Mouse (Mus musculus) urinary bladder, adult 2 months (tissue): ENCODE measurements around the gene Ern1. TPM values are rescaled to one million over a fixed set of nuclear protein-coding genes. Genes with fewer than 3 reads are reported as not detected.
A peak's percentile ranks its signal among the peaks of the same experiment; 100 is the strongest.
"Not testable (repeated sequence)": the region's sequence is repeated elsewhere in the genome, so short reads cannot be mapped to it uniquely, and the experiment has no call there.

Source experiments
- DNase-seq: peaks from one replicate; pipeline ENCODE4 v3.0.0; 2022; ENCODE audit warnings: low spot score
- polyA plus RNA-seq: library from polyadenylated mRNA; depleted of rRNA; stranded (reverse); fragments of >200 nt; gene quantifications from 2 replicates; pipeline ENCODE4 v1.2.3, GENCODE M21; 2012

Ern1 gene
- polyA plus RNA-seq, 1 experiment: 12.0 TPM

DNA sequence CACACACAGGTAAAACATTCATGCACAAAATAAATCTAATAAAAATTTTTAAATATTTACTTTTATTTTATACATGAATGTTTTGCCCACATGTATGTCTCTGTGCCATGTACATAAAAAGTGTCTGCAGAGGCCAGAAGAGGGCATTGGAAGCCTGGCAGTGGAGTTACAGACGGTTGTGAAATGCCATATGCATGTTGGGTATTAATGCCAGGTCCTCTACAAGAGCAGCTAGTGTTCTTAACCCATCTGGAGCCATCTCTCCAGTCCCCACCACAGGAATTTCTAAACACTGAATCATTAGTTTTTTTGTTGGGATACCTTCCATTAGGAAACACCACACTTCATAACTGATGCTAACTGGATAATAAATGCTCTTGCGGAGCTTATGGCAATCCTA, 50.1 kb downstream of the Ern1 start:
- no peak for DNase-seq

- DNase-seq: no peak
Measured at GRCm38 (mm10) chr11:106437039-106437438, 50.6 kb downstream of the Ern1 start.

DNA sequence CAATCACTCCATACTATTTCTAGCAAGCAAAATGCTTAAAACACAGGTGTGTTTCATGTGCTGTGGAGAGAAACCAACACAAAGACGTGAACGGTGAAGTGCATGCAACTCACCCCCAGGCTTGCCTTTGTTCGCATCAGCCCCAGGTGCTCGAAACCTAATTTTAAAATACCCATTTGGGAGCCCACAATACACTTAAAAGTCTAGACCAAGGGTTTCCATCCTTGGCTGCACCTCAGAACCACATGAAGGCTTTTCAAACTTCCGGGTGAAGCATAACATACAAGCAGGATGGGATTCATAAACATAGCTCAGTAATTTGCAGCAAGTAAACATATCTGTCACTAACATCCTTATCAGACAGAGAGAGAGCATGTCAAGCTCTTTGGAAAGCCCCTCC, 57.3 kb downstream of the Ern1 start:
- DNase-seq: no peak

DNA sequence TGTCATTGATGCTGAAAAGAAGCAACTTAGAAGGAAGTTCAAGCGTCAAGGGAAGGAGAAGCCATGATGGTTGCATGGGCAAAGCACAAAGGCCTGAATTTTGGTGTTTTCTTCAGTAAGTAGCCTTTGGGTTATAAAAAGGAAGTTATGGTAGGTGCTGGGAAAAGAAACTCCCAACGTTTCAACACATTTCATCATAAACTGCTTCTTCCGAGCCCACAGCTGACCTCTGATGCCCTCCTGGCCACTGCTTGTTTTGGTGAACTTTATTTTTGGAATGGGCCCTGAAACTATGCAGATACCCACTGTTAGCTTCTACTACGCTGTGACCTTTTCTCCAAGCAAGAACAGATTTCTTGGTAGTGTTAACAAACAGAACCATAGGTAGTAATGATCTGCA, 58.0 kb downstream of the Ern1 start:
- DNase-seq: no peak

DNA sequence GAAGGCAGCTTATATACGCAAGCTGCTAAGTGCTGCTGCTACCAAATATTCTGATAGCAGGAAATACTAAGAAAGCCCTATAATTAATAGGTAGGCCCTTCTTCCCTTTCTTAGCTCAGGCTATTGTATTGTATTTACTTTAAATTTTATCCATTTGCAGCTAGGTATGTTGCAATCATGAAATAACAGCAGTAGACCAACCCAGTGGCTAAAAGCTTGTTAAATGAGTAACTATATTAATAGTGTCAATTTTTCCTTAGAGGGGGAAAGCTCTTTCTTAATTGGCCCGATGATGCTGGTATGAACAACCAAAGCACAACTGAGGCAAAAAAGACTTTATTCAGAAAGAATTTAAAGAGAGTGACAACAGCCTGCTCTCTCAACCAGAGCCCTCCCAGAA, 59.1 kb downstream of the Ern1 start:
- no peak for DNase-seq

GRCm38 (mm10) chr11:106428106-106428505, 59.5 kb downstream of the Ern1 start:
- DNase-seq: no peak

GRCm38 (mm10) chr11:106426447-106426846, 61.2 kb downstream of the Ern1 start:
- DNase-seq: no peak

DNA sequence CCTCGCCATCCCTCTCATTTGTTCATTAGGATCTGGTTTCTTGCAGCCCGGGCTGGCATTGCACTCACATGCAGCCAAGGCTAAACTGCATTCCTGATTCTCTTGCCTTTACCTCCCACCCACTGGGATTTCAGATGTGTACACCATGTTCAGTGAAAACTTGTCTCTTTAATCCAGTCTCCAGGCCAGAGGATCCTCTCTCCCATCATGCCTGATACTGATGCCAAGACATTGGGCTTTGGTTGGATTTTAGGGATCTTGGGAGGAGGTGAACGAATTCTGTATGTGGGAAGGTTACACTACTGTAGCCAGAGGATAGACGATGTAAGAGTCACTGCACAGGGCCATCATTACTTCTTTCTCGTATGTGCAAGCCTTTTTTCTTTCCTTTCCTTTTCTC, 62.5 kb downstream of the Ern1 start:
- DNase-seq: no peak

GRCm38 (mm10) chr11:106419262-106420102, 68.2 kb downstream of the Ern1 start:
- DNase-seq: no peak

GRCm38 (mm10) chr11:106418622-106419196, 68.9 kb downstream of the Ern1 start:
- peak; percentile 62 for DNase-seq

GRCm38 (mm10) chr11:106417860-106418259, 69.8 kb downstream of the Ern1 start:
- no peak for DNase-seq

DNA sequence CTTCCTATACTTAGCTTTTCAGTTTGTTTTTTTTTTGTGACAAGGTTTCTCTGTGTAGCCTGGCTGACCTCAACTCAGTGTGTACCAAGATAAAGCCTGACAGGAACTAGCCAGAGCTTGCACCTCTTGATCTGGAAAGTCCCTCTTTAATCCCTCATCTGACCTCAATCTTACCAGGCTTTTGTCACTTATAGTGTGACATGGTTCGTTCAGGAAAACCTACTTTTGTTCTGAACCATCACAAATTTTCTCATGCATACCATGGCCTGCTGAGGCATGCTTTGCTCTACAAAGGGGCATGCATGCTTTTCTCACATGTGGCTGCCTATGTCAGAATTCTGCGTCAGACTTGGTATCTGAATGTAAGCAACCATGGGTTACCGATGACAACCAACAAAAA, 71.3 kb downstream of the Ern1 start:
- DNase-seq: no peak

GRCm38 (mm10) chr11:106412641-106413360, 74.9 kb downstream of the Ern1 start:
- DNase-seq: no peak

GRCm38 (mm10) chr11:106411157-106411556, 76.5 kb downstream of the Ern1 start:
- DNase-seq: no peak

DNA sequence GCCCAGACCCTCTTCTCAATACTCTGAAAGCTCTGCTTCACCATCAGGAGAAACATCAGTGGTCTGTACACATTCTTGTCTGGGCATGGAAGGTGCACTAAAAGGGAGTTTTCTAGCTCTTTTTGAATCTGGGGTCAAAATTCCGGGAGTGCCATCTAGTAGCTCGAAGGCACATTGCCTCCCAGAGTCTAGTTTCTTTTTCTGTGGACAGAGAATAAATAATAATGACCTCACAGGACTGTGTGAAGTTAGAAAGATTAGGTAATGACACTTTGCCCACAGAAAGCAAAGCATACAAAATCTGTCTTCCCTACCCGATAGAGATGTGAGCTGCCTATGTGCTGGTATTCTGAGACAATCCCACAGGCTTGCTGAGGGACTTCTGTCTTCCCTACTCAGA, 77.1 kb downstream of the Ern1 start:
- no peak for DNase-seq

DNA sequence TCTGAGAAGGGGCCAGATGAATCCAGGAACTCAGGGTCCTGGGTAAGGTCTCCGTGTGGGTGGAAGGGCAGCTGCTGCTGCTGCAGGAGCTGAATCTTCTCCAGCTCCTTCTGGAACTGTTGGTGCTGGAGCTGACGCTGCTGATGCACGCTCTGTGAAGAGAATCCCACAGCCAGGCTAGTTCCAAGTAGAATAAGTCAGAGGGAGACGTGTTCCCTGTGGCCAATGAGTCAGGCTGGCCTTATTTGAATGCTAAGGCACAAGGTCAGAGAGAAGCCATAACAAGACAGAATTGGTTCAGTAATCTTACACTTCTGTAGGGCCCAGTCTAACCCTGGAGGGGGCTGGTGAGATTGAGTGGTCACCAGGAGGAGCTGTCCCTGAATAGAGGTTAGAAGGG, 77.6 kb downstream of the Ern1 start:
- no peak for DNase-seq

- DNase-seq: no peak
Measured at GRCm38 (mm10) chr11:106398481-106398880, 89.2 kb downstream of the Ern1 start.

DNA sequence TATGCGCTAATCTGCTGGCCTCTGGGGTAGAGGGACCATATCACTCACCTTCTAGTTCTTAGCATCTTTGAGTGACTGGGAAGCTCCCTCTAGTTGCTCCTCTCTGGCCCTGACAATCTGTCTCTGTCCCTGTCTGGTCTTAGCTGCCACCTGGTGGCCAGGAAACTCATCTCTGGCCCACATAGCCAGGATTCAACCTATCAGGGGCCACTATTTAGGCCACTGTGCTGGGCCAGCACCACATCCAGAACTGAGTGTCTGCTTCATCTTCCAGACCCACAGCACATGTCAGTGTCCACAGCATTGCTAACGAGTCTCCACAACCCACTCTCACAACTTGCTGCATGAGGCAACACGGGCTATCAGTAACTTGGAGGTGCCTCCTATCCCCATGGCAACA, 90.0 kb downstream of the Ern1 start:
- no peak for DNase-seq

- DNase-seq: not testable (repeated sequence)
Measured at GRCm38 (mm10) chr11:106394055-106394454, 93.6 kb downstream of the Ern1 start.

- no peak for DNase-seq
Measured at GRCm38 (mm10) chr11:106393331-106393616, 94.4 kb downstream of the Ern1 start.

GRCm38 (mm10) chr11:106392597-106393330, 94.9 kb downstream of the Ern1 start:
- DNase-seq: no peak

DNA sequence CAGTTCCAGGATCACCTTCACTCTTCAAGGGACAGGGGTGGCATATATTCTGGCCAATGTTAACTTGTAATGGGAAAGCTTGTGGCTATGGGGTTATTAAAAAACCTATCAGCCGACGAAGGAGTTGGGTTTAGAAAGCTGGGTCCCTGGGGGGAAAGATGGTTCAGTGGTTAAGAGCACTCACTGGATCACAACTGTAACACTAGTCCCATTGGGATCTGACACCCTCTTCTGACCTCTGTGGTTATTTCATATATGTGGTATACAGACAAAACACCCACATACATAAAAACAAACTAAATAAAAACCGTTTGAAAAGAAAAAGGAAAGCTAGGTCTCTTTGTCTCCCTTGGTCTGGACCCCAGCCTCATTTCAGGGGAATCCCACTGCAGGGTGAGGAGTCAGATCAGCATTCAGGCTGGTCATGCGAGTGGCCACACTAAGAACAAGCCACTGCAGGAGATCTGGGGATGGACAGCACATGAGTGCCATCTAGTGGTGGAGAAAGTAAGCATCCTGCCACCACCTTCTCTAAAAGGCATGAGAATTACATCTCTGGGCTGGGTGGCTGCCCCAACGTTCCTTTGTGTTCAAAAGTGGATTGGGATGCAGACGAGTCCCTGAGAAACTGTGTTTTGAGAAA, 96.0 kb downstream of the Ern1 start:
- no peak for DNase-seq
